Mouse (Mus musculus): ENCODE measurements around the gene Tgfa.
A peak's percentile ranks its signal among the peaks of the same experiment; 100 is the strongest.

Gene Tgfa

GRCm38 (mm10) chr6:86233512-86234430, 38.7 kb downstream of the Tgfa start:
- DNase-seq = peak; percentile 69 to 77

GRCm38 (mm10) chr6:86244866-86245265, 49.8 kb downstream of the Tgfa start:
- DNase-seq = no peak

GRCm38 (mm10) chr6:86245965-86246364, 50.9 kb downstream of the Tgfa start:
- no peak for DNase-seq

DNA sequence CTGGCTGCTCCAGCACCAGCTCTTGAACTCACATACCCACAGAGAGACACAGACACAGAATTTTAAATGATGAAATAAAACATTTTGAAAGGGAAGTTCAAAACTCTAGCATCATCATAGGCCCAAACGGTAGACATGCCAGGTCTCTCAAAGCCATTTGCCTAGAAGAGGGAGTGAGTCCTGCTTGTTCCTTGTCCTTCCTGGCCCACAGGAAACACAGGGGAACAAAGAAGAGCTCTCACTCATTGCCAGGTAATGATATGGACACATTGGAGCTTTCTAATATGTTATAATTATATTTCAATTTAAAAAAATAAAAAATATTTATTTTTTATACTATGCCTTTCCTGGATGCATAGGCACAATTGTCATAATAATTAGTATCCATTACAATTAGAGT, 53.5 kb downstream of the Tgfa start:
- DNase-seq = no peak

- DNase-seq = no peak
These were observed 54.0 kb downstream of the Tgfa start for GRCm38 (mm10) chr6:86249042-86249441.

GRCm38 (mm10) chr6:86250236-86250635, 55.2 kb downstream of the Tgfa start:
- DNase-seq = no peak

- no peak for DNase-seq
These were observed 55.8 kb downstream of the Tgfa start for GRCm38 (mm10) chr6:86250830-86251229.

DNA sequence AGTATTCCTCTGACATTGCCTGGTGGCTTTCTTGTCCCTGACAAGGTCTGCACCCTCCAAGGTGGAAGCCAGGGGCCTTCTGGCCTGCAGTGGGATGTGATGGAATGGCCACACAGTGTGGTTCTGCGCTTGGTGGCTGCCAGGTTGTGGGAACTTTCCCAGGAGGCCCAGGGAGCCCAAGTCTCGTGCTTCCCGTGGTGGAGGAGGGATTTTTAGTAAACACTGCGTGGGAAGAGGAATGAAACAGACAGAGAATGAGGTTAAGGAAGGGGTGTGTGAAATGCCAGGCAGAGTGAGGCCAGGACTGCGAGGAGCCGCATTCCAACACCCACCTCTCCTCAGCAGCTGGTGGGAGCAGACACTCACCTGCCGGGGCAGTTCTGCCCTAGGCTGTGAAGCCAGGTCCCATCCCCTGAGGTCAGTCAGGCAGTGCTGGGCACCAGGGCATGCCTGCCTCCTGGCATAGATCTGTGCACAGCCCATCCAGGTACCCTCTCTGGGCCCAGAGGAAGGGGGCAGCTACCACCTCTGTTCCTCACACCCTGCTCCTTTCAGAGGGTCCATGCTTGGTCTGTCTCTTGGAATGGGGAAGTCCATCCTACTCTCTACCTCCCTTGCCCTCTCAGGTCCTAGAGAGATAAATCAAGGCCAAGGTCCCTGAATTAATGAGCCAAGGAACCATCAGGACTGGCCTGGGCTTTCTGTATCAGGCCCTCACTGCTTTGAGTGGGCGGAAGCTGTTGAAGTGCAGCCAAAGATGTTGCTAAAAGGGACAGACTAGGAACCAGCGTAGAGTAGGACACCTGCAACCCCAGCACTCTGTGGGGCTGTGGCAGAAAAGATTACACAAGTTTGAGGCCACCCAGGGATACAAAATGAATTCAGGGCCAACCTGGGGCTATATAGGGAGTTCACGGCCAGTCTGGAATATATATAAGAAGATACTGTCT, 57.4 kb downstream of the Tgfa start:
- no peak for DNase-seq

DNA sequence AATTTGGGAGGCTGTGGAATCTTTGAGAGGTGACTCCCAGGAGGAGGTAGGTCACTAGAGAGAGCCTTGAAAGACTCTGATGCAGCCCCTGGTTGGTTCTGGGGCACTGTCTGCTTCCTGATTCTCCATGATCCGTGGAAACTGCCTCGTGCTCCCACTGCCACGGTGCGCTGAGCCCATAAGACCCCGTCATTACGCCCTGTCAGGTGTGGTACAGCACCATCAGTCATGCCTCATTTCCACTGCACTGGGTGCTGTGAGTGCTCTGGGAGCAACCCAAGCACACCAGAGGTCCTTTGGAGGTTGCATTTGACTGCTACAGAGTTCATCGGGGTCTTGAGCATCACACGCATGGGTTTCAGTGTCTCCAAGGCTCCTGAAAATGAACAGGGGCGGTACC, 60.9 kb downstream of the Tgfa start:
- DNase-seq = no peak

DNA sequence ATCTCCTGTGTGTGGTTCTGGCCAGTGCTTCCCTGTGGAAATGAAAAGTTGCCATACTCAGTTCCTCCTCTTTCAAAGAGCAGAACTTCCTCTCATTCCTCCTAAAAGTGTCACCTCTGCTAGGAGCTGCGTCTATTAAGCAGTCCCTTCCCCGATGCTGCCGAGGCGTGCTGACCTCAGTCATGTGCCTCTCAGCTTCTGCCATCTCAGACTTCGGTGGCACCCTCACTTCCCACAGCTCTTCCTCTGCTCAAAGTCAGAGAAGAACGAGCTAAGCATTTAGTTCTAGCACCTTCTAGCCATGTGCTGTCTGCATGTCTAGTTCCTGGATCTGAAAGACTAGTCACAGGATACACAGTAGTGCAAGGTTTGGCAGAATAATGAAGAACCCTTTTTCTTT, 64.2 kb downstream of the Tgfa start:
- DNase-seq = no peak

DNA sequence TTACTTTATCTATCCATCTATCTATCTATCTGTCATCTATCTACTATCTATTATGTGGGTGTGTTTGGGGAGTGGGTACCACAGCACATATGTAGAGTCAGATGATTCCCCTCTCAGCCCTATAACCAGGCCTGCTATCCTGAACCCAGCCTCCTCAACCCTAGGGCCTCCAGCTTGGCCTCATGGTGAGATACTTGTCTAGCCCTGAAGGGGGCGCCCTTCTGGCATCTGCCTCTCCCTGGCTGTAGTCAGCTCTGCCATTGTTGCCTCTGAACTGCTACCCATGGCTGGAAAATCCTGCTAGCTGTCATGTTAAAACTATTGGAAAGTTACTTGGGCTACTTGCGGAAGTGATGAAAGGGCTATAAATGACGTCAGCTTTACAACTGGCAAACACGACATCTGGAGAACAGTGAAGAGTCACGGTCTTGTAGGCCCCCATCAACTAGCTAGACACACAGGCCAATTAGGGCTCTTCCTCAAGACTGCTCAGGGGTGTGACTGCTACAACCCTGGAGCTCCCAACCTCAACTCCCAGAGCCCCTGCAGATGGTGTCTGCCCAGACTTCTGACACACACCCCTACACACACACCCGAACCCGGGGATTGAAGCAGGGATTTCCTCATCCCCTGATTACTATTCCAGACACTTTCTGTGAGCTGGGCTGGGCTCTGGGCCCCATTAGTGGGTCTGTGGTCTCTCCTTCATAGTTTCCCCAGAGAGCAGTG, 65.5 kb downstream of the Tgfa start:
- no peak for DNase-seq

DNA sequence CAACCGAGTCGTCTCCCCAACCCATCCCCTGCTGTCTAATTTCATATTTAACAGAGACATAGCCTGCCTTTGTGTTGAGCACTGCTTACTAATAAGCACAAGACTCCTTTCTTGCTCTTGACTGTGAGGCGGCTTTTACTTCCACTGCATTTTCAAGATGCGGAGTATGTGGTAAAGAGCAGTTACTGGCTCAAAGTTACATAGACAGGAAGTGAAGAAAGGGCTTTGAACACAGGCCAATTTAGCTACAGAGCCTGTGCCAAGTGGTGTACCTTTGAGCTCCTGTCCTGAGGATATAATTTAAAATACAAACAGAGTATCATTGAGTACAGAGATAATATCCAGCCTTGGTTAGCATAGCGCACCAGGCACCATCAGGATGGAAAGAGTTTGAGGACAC, 71.8 kb downstream of the Tgfa start:
- no peak for DNase-seq

DNA sequence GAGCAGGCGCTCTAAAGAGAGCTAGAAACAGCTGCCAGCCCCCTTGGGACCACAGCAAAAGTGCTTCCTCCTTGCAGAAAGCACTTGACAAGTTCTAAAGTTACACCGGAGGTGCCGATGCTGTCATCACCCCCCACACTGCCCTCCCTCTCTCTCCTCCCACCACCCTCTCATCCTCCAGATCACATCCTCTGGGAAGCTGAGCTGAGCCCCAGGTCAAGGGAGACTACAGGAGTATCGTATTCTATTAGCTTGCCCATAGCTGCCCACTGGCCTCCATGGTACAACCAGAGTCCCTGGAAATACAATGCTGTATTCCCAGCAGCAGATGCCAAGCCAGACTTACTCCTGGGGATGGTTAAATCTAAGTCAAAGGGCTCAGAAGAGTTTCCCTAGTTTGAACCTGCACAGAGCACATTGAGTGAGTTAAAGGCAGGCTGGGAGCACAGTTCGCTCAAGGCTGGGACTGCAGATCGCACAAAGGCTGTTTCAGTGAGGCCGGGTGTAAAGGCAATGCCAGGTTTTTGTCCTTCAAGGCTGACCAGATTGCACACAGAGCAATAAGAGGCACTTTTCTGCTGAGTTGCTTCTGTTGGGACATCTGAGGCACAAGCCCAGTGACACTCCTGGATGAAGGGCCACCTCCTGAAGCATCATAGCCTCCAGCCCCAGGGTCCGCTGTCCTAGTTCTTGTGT, 75.5 kb downstream of the Tgfa start:
- DNase-seq = no peak

- no peak for DNase-seq
These were observed 76.1 kb downstream of the Tgfa start for GRCm38 (mm10) chr6:86271130-86271529.

- DNase-seq = no peak
These were observed 80.7 kb downstream of the Tgfa start for GRCm38 (mm10) chr6:86275704-86276103.

DNA sequence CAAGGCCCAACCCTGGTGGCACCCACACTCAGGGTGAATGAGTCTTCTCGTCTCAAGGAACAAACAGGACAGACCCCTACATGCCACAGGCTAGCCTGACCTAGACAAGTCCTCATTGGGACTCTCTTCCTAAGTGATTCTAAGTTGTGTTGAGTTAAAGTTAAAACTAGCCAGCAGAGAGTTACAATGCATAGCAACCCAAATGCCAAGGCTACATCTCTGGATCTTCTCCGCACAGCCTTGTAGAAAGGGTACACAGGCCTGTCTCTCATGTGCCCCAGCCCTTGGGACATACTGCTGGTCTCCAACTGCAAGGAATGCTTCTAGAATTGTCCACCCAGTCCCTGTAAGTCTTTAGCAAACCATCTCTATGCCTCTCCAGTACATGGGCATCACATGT, 81.8 kb downstream of the Tgfa start:
- DNase-seq = no peak

GRCm38 (mm10) chr6:86277620-86278019, 82.6 kb downstream of the Tgfa start:
- DNase-seq = no peak

- no peak for DNase-seq
These were observed 86.7 kb downstream of the Tgfa start for GRCm38 (mm10) chr6:86281573-86282210.

DNA sequence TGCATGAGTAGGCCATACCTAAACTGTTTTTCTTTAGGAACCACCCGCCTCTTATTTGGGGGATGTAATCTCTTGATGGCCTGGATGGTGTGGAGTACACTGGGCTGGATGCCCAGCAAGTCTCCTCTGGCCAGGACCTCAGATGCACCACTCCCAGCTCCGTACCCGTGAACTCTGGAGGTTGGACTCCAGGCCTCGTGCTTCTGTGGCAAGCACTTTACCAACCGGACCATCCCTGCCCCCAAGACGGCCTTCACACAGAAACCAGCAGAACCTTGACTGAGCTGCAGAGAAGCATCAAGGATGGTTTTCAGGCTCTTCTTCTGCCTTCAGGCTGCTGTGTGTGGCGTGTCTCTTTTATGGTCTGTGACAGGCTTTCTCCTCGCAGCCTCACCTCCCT, 98.3 kb downstream of the Tgfa start:
- DNase-seq = no peak

DNA sequence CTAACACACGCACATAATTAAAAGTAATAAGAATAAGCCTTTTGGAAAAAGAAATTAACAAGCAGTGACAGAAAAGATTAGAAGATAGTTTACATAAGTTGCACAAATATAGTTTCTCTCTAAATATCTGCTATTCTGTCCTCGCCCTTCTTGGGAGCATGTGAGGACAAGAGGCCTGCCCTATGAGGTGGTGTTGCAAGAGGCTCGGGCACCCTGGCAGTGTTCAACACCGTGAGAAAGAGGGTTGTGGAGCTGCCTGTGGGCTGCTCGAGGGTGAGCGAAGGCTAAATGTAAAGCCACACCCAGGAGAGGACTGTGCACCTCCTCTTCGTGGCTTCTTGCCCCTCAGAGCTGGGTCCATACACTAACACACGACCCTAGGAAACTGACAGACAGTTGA, 100.4 kb downstream of the Tgfa start:
- peak; percentile 8 to 11 for DNase-seq

DNA sequence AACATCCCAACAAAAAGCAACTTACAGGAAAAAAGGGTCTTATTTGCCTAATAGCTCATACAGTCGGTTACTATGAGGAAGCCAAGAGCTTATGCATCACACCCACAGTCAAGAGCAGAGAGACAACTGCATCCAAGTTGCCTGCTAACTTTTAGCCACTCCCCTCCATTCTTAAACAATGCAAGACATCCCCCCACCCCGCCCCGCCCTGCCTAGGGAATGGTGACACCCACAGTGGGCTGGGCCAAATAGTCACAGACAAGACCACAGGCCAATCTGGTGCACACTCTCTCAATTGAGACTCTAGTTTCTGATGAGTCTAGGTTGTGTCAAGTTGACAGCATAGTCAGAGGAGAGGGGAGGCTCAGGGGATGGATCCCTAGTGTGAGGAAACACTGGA, 101.1 kb downstream of the Tgfa start:
- DNase-seq = no peak

GRCm38 (mm10) chr6:86296938-86297337, 101.9 kb downstream of the Tgfa start:
- DNase-seq = no peak
